ENCODE assay signal across 20 mouse cellular contexts in the genomic region with DNA sequence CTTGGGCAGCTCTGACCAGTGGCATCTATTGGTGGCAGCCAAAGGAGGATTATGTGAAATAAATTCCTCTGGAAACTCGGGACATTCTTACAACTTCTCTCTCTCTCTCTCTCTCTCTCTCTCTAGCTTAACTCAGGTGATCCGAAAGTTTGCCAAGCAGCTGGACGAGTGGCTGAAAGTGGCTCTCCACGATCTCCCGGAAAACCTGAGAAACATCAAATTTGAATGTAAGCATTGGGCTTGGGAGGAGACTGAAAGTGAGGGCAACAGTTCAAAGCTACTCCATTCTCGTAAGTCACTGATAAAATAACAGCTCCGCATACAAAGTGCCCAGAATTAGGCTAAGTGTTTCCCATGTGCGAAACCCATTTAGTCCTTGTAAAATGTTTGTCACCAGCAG. TPM values are rescaled to one million over a fixed set of nuclear protein-coding genes. Genes with fewer than 3 reads are reported as not detected.
A peak's percentile ranks its signal among the peaks of the same experiment; 100 is the strongest.
DNase-seq lines count a peak whose midpoint lies in the region; ATAC-seq lines count a peak whose summit lies in the region.
"Had no signal": no experiment of that assay in that cellular context is flagged by ENCODE, and none has a peak within 500 bp of the region (broad histone marks: within the 10 kb centered on the region; RNA-seq: fewer than 3 reads in every experiment).

No protein-coding gene starts in this region.

- intact Hi-C loops in heart, postnatal 14 days (cut with DNase I) = no loop called here

- peaks cover 14% of the 10 kb centered on the region for H3K4me1 ChIP-seq in heart, embryonic 12.5 days (replicated peaks)
- peaks cover 26% of the 10 kb centered on the region for H3K4me1 ChIP-seq in midbrain, embryonic 11.5 days (ENCODE audit: control insufficient read depth, insufficient read depth, low read length)
- peaks cover 14% of the 10 kb centered on the region for H3K4me1 ChIP-seq in midbrain, embryonic 16.5 days (ENCODE audit: control insufficient read depth, insufficient read depth, low read length)
- H3K4me1 ChIP-seq in lung, embryonic 15.5 days = 0 out of 2 replicates have a peak, but pooled peaks cover 6% of the 10 kb centered on the region
- peaks cover 33% of the 10 kb centered on the region for H3K4me1 ChIP-seq in midbrain, embryonic 13.5 days (replicated peaks)

- H3K9ac ChIP-seq in heart, embryonic 12.5 days = no peak overlapping the region
- no peak overlapping the region for H3K9ac ChIP-seq in midbrain, embryonic 11.5 days (ENCODE audit: low read length)
- no peak overlapping the region for H3K9ac ChIP-seq in midbrain, embryonic 16.5 days (ENCODE audit: low read depth, low read length)
- no peak overlapping the region for H3K9ac ChIP-seq in lung, embryonic 15.5 days
- H3K9ac ChIP-seq in midbrain, embryonic 13.5 days (replicated peaks) = no peak overlapping the region
- H3K9ac ChIP-seq: heart, embryonic 15.5 days; limb, embryonic 15.5 days; neural tube, embryonic 12.5 days had no signal

- 36% methylated on average over 8 of the region's 8 CpGs for WGBS in heart, embryonic 12.5 days
- WGBS in midbrain, embryonic 11.5 days = 41% methylated on average over 8 of the region's 8 CpGs
- WGBS in midbrain, embryonic 16.5 days = 40% methylated on average over 8 of the region's 8 CpGs
- 47% methylated on average over 8 of the region's 8 CpGs for WGBS in lung, embryonic 15.5 days
- WGBS in midbrain, embryonic 13.5 days = 34% methylated on average over 8 of the region's 8 CpGs

- ATAC-seq in heart, embryonic 12.5 days (ENCODE audit: insufficient number of reproducible peaks, low FRiP score) = no peak
- no peak for ATAC-seq in midbrain, embryonic 11.5 days (ENCODE audit: low FRiP score)
- ATAC-seq in midbrain, embryonic 16.5 days = no peak
- ATAC-seq in lung, embryonic 15.5 days (ENCODE audit: borderline replicate concordance, extremely low read depth, low FRiP score, low TSS enrichment) = no peak
- ATAC-seq in midbrain, embryonic 13.5 days = no peak
- ATAC-seq: activated CD4-positive, CD25-positive, alpha-beta regulatory T cell, adult 4 months had no signal

- peaks cover 75% of the 10 kb centered on the region for H3K27me3 ChIP-seq in heart, embryonic 12.5 days (replicated peaks)
- no peaks in the 10 kb centered on the region for H3K27me3 ChIP-seq in midbrain, embryonic 11.5 days (ENCODE audit: control insufficient read depth, insufficient read depth, low read length)
- no peaks in the 10 kb centered on the region for H3K27me3 ChIP-seq in midbrain, embryonic 16.5 days (ENCODE audit: control insufficient read depth, insufficient read depth, low read depth, low read length)
- peaks cover 20% of the 10 kb centered on the region; the same call in 1 of the 2 replicates for H3K27me3 ChIP-seq in lung, embryonic 15.5 days
- H3K27me3 ChIP-seq in midbrain, embryonic 13.5 days = no peaks in the 10 kb centered on the region; the same call in 1 of the 2 replicates
- H3K27me3 ChIP-seq: limb, embryonic 15.5 days; neural tube, embryonic 12.5 days had no signal

- DNase-seq in heart, postnatal 14 days = no peak
- DNase-seq in midbrain, embryonic 11.5 days (ENCODE audit: low spot score, missing footprints) = no peak
- no peak for DNase-seq in ovary, postnatal 36 days (ENCODE audit: low spot score)
- no peak for DNase-seq in thymus, postnatal 4 days
- DNase-seq: adrenal gland, postnatal 14 days; cerebellum, adult 18-20 months; cerebellum, postnatal 36 days; gastrocnemius, postnatal 25 days; kidney, adult 2 months; kidney, postnatal 14 days; layer of hippocampus, adult 9-11 months; thymus, postnatal 14 days had no signal

- no peaks in the 10 kb centered on the region for H3K9me3 ChIP-seq in heart, embryonic 12.5 days (replicated peaks)
- H3K9me3 ChIP-seq in midbrain, embryonic 11.5 days (ENCODE audit: control insufficient read depth, low read length) = no peaks in the 10 kb centered on the region
- H3K9me3 ChIP-seq in midbrain, embryonic 16.5 days (replicated peaks; ENCODE audit: control insufficient read depth, low read length, poor library complexity, severe bottlenecking) = no peaks in the 10 kb centered on the region
- H3K9me3 ChIP-seq in lung, embryonic 15.5 days = no peaks in the 10 kb centered on the region
- H3K9me3 ChIP-seq in midbrain, embryonic 13.5 days = no peaks in the 10 kb centered on the region
- H3K9me3 ChIP-seq: heart, embryonic 15.5 days; limb, embryonic 15.5 days; neural tube, embryonic 12.5 days had no signal

- no peak overlapping the region for H3K27ac ChIP-seq in heart, embryonic 12.5 days (ENCODE audit: poor library complexity, severe bottlenecking)
- H3K27ac ChIP-seq in midbrain, embryonic 11.5 days (ENCODE audit: low read depth, low read length) = peak overlapping the region; percentile 55
- H3K27ac ChIP-seq in midbrain, embryonic 16.5 days (ENCODE audit: low read length) = no peak overlapping the region
- H3K27ac ChIP-seq in lung, embryonic 15.5 days = no peak overlapping the region
- H3K27ac ChIP-seq in midbrain, embryonic 13.5 days = peak overlapping the region; percentile 74; the same call in 1 of the 2 replicates
- H3K27ac ChIP-seq: heart, embryonic 15.5 days; limb, embryonic 15.5 days; neural tube, embryonic 12.5 days had no signal

- no peaks in the 10 kb centered on the region for H3K36me3 ChIP-seq in heart, embryonic 12.5 days
- peaks cover 20% of the 10 kb centered on the region; the same call in 1 of the 2 replicates for H3K36me3 ChIP-seq in midbrain, embryonic 11.5 days (ENCODE audit: control insufficient read depth, insufficient read depth, low read length)
- no peaks in the 10 kb centered on the region for H3K36me3 ChIP-seq in midbrain, embryonic 16.5 days (ENCODE audit: control insufficient read depth, insufficient read depth, low read length)
- H3K36me3 ChIP-seq in lung, embryonic 15.5 days = no peaks in the 10 kb centered on the region
- H3K36me3 ChIP-seq in midbrain, embryonic 13.5 days = peaks cover 25% of the 10 kb centered on the region
- H3K36me3 ChIP-seq: heart, embryonic 15.5 days; limb, embryonic 15.5 days had no signal

- no peak overlapping the region for H3K4me3 ChIP-seq in heart, embryonic 12.5 days
- no peak overlapping the region for H3K4me3 ChIP-seq in midbrain, embryonic 11.5 days (ENCODE audit: low read depth, low read length)
- no peak overlapping the region for H3K4me3 ChIP-seq in midbrain, embryonic 16.5 days (ENCODE audit: low read depth, low read length)
- H3K4me3 ChIP-seq in lung, embryonic 15.5 days = no peak overlapping the region
- no peak overlapping the region for H3K4me3 ChIP-seq in midbrain, embryonic 13.5 days (replicated peaks)
- H3K4me3 ChIP-seq: heart, embryonic 15.5 days; limb, embryonic 15.5 days; neural tube, embryonic 12.5 days had no signal

- H3K4me2 ChIP-seq in heart, embryonic 12.5 days = peak overlapping the region; percentile 7; the same call in 1 of the 2 replicates
- no peak overlapping the region for H3K4me2 ChIP-seq in midbrain, embryonic 11.5 days
- H3K4me2 ChIP-seq in midbrain, embryonic 16.5 days (ENCODE audit: low read length) = no peak overlapping the region
- H3K4me2 ChIP-seq in lung, embryonic 15.5 days = peak overlapping the region; percentile 13; the same call in 1 of the 2 replicates
- 0 out of 2 replicates have a peak overlapping the region, but pooled peaks have one; percentile 19 for H3K4me2 ChIP-seq in midbrain, embryonic 13.5 days (replicated peaks)
- H3K4me2 ChIP-seq: heart, embryonic 15.5 days; limb, embryonic 15.5 days had no signal

RNA-seq across cellular contexts. Expression of a gene that starts 59.0 kb away (rescaled TPM):
- polyA plus RNA-seq in heart, embryonic 12.5 days (2016; fragmentation: Nextera tagmentation; extraction: Ambion mirVana) = 20.7 and 20.8 TPM in 2 replicates
- total RNA-seq in heart, postnatal 14 days (2021) = 10 to 100 TPM; 25.4 to 26.4 TPM
- polyA plus RNA-seq in midbrain, embryonic 11.5 days (2014; fragmentation: Nextera tagmentation; extraction: Ambion mirVana) = 25.0 and 27.3 TPM in 2 replicates
- 49.3 and 51.0 TPM in 2 replicates for polyA plus RNA-seq in midbrain, embryonic 16.5 days (2015; fragmentation: Nextera tagmentation; extraction: Ambion mirVana)
- polyA plus RNA-seq in lung, embryonic 15.5 days (2015; fragmentation: Nextera tagmentation; extraction: Ambion mirVana) = 18.2 and 20.9 TPM in 2 replicates
- polyA plus RNA-seq in midbrain, embryonic 13.5 days (2015; fragmentation: Nextera tagmentation; extraction: Ambion mirVana) = 44.9 and 49.9 TPM in 2 replicates

Comparison
In these comparisons a context has a peak if more than half of its experiments do, and no peak if none do; other contexts are left out.
1. H3K27ac ChIP-seq: peak in midbrain, embryonic 11.5 days (single experiment) and midbrain, embryonic 13.5 days (single experiment); none in heart, embryonic 12.5 days (single experiment), midbrain, embryonic 16.5 days (single experiment) and lung, embryonic 15.5 days (single experiment).
2. H3K4me2 ChIP-seq: peak in heart, embryonic 12.5 days (single experiment), lung, embryonic 15.5 days (single experiment) and midbrain, embryonic 13.5 days (single experiment); none in midbrain, embryonic 11.5 days (single experiment) and midbrain, embryonic 16.5 days (single experiment).